Mouse (Mus musculus): ENCODE measurements around the gene A530016L24Rik.

A530016L24Rik gene

DNA sequence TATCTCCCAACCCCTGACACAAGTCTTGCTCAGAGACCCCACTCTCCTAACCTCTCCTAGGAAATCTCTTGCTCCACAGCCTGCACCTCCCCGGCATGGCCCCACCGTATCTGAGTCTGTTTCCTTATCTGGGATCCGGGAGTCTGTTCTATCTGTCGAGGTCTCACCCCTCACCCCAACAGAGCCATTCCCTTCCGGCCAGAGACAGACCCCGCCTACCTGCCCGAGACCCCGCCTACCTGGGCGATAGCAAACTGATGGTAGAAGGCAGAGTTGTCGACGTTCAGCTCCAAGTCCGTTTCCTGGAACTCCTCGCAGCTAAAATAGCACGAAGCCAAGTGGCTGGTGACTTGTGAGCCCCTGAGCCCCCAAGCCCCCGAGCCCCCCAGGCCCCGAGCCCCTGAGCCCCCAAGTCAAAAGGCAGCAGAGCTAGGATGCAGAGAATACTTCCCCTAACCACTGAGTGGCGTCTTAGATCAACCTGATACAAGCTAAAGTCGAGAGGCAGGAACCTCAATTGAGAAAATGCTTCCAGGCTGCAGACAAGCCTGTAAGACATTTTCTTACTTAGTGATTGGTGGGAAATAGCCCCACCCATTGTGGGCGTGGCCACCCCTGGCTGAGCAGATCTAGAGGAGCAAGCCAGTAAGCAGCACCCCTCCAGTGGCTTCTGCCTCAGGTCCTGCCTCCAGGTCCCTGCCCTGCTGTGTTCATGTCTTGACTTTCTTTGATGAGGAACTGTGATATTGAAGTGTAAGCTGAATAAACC, 13.9 kb downstream of the A530016L24Rik start:
- no peak for DNase-seq (ENCODE audit: low spot score)

DNA sequence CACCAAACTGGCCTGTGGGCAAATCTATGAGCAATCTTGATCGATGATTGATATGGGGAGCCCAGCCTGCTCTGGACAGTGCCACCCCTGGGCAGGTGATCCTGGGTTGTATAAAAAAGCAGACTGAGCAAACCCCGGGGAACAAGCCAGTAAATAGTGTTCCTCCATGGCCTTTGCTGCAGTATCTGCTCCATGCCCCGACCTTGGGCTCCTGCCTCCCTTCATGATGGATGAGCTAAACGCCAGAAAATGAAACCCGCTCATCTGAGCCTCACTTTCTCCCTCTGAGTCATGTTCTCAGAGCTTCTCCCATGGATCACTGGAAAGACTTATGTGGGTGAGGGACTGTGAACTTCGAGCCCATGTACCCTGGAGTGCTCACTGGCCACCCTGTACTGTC, 17.0 kb downstream of the A530016L24Rik start:
- DNase-seq (ENCODE audit: low spot score), result no peak

DNA sequence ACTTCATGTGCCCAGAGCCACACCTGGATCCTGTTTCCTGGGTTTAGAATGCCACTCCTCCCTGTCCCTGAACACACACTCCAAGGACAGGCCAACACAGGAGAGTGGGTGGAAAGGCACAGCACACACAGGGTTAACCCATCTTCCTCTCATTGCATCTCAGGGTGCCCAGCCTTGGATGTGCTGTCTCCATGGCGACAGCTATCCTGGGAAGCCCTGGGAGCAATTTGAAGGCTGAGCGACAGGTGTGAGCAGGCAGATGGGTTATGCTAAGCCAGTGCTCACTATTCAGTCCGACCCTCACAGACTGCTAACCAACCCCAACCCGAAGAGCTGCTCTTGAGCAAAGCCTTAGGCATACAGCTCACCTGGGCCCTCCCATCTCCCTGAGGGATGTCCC, 18.0 kb downstream of the A530016L24Rik start:
- DNase-seq (ENCODE audit: low spot score), result no peak

DNA sequence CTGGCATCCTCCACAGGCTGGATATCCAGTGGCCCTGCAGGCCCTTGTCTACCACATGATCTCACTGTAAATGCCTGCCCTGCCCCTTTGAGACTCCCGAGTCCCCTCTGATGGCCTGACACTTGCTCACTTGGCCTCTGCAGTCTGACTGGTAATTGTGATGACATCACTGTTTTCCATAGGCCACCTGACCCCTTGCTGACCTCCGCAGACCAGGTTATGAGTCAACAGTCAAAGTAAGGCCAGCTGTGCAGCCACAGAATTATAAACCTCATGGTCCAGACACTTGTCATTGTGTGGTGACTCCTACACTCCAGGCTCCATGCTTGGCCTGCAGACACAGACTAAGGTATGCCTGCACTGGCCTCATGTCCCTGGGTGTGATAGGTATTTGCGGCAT, 18.7 kb downstream of the A530016L24Rik start:
- DNase-seq (ENCODE audit: low spot score), result no peak

DNA sequence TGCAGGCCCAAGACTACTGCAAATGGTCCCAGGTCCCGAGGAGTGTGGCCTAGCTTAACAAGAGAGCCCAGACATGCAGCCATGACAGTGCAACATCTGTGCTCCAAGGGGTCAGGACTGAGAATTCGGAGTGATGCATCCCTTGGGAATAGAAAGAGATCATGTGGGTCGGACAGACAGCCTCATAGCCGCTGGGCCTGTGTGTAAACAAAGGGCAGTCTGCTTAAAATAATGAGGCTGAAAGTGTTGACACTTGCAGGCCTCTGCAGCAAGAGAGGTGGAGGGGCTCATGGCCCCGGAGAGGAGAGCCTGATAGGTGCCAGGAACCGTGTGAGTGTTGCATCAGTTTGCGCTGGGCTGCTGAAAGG, 21.1 kb downstream of the A530016L24Rik start:
- no peak for DNase-seq (ENCODE audit: low spot score)

DNA sequence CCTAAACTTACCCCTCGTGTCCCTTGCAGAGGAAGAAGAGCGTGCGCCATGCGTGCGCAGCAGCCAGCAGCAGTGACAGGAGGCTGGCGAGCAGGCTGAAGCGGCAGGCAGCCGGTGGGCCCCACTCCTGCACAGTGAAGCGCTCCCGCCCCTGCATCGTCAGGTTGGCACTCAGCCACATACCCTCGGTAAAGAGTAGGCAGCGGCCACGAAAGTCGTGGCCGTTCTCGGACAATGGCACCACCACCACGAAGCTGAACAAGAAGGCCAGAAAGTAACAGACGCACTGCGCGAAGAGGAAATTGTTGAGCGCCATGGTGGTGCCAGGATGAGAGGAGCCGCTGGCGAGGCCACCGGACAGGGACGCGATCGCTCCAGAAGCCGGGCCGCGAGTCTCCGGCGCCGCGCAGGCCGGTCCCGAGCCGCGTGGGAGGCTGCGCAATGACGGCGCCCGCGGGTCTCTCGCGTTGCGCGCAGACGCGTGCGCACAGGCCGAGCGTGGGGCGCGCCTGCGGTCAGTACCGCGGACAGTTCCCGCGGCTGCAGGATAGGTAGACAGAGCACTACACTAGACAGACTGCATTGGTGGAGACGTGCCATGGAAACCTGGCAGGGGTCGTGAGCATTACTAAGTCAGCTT, 21.6 kb downstream of the A530016L24Rik start:
- no peak for DNase-seq (ENCODE audit: low spot score)

DNA sequence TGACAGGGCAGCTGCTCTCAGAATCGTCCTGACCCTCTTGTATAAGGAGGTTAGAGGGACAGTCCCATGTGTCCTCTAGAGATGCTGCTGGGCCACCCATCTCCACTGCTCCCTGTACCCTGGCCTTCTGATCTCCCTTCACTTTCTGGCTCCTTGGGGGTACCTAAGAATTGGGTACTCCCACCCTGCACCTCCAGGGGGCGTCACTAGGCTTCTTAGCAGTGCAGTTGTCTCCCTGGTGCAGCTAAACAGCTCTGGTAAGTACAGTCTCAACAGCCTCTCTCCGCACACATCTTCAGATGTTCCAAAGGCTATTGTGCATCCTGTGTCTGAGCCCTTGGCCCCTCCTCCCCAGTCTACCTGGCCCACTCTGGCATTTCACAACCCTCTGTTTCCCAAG, 25.6 kb downstream of the A530016L24Rik start:
- no peak for DNase-seq (ENCODE audit: low spot score)

DNA sequence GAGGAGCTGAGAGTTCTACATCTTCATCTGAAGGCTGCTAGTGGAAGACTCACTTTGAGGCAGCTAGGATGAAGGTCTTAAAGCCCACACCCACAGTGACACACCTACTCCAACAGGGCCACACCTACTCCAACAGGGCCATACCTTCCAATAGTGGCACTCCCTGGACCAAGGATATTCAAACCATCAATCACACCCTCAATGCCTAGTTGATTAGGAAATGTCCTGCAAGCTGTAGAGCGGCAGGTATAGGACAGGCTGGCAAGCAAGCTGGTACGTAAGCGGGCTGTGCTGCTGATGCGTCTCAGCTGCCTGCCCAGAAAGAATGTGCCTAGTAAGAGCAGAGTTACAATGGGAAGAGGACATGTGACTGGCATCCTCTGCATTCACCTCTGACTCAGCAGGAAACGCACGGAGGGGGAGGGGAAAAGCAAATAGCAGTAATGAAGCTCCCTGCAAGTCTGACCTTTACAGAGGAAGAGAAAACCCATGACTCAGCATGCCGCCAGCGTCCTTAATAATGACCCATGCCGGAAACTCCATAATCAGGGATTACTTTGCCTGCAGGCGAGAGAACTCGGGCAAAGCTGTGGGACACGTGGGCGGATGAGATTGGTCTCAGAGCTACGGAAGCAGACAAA, 27.6 kb downstream of the A530016L24Rik start, which contains the start of gene Tmem179:
Gene Tmem179, minus strand, starts transcription at position 51 of the 641 bp plus-strand sequence.
- no peak for DNase-seq (ENCODE audit: low spot score)

DNA sequence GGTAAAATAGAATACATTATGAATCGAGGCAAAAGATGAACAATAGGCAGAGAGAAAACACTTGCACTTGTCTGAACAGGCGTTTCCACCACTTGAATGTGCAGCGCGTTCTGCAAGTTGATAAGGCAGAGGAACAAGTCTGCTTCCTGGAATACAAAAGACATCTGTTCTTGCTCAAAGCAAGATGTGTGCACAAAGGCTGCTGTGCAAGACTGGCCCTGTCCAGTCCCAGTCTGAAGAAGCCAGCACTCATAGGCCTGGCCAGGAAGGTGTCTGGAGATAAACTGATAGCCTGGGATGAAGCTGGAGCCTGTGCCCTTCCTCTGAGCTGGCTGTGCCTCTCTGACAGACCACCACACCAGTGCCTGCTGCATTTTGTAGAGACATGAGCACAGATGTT, 28.9 kb downstream of the A530016L24Rik start:
- DNase-seq (ENCODE audit: low spot score), result no peak

DNA sequence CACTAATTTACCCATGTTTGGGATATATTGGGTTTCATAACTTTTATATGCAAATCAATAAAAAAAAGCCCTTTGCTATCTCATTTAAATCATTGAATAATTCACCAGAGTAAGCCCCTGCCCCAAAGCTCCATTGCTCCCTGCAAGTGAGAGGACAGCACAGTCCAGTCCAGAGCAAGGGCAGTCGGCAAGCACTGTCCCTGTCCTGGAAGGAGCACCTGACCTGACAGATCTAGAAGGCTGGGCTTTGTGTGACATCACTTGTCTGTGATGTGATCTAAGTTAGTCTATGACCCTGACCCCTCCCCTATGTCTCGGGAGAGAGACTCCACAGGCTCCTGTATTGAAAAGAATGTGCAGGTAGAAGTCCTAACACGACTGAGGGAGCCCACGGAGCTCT, 44.5 kb downstream of the A530016L24Rik start:
- no peak for DNase-seq (ENCODE audit: low spot score)

DNA sequence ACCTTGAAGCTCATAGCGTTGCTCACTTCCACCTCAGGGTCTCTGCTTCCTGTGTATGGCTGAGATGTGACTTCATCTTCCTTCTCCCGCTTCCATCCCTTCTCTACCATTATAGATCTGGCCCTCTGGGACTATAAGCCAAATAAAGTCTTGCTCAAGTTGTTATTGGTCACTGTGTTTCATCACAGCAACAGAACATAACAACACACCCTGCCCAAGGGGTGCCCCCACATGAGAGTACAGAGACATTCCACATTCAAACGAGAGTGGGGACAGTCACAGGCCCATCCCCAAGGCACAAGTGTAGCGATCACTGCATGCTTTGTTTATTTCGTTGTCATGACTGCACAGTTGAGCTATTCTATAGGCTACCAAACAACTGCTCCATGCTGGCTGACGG, 48.0 kb downstream of the A530016L24Rik start:
- no peak for DNase-seq (ENCODE audit: low spot score)

DNA sequence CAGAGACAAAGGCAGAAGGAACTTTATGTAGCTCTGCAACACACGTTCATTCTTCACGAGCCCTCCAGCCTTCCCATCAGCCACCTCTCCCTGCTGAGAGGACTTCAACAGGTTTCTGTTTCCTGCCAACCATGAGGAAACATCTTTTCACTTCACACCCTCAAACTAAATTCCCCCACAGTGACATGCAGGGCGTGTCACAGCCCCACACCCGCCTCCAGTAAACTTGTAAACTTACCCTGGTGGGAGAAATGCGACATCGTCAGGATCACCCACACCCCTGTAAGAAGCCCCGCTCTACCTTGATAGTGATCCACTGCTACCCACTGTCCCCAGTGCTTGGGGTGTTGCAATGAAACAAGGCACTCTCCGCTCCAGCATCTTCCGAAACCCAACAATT, 49.1 kb downstream of the A530016L24Rik start:
- no peak for DNase-seq (ENCODE audit: low spot score)

DNA sequence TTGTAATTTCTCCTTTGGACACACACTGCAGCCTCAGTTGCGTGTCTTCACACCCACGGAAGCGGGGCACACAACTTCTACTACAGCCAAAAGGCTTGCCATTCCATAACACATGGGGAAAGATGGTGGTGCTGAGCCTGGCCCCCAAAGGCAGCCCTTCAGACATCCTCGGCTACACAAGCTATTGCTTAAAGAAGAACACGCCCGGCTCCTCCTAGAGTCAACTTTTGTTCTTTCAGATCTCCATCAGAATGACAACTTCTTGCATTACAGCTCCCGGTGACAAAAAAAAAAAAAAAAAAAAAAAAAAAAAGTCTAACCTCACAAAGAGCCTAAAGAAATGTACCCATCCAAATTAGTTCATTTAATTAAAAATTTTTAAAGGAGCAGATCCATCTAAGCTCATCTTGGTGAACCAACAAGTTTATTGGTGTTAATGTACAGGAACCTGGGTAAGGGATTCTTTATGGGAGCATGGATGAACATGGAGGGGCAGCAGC, 50.3 kb downstream of the A530016L24Rik start:
- no peak for DNase-seq (ENCODE audit: low spot score)

DNA sequence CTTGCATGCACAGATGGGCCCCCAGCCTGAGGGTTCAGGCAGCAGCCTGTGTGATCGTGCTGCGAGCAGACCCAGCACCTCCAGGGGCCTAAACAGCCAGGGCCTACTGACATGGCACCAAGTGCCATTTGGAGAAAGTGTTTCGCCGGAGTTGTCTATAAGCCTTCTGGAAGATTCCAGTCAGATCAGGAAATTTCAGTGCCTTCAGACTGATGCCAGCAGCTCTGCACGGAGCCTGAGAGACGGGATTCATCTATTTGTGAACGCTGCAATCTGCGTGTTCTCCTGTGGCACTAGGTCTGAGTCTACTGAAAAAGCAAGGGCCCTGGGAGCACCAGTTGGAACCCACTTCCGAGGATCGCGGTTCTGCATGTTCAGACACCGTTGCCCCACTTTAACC, 51.1 kb downstream of the A530016L24Rik start:
- no peak for DNase-seq (ENCODE audit: low spot score)

DNA sequence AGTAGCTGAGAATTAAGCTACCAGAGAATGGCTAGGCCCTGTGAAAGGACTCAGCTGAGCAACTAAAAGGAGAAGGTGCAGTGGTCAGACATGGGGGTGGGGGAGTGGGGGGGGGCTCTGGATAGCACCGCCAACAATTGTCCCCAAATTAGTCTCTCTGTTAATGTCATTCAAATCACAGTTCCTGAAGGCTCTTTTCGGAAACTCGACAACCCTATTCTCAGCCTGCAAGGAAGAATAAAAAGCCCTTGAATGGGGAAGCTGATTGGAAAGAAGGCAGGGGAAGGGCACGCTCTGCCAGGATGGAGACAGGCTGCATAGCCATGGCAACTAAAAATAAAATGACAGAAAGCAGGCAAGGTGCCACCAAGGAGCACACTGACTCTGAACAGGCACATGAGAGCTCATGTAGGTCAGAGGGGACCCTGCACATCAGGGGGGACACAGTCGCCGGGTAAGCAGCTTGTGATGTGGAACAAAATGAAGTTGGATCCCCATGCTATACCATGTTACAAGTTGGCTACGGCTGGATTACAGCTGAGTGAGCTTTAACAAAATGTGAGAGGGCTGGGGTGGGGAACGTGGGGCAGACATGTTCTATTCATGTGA, 52.3 kb downstream of the A530016L24Rik start:
- no peak for DNase-seq (ENCODE audit: low spot score)

DNA sequence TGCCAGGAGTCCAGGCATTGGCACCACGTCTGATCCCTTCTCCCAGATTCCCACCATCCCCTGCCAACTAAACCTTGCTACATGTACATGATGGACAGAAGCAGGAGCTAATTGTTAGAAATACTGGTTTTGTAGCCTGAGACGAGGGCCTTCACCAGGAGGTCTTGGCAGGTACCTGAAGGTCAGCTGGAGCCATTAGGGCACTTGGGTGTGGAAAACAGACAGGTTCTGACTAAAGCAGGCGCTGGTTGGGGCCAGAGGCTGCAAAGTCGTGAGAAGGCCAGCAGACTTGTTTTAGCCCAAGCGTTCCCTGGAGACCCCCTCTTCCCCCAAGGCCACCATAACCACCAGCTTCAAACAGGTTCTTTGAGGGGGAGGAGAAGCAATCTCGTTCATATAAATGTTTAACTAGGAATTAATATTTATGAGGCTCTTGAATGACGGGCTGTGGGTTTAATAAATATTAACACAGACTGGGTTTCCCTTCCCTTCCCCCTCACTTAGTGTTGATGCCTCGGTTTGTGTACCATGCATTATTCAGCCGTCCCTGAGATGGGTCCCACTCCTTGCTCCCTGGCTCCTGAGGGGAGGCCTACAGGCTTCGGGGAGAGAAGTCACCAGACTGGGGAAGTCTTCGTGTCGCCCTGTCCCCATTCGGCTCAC, 53.1 kb downstream of the A530016L24Rik start:
- no peak for DNase-seq (ENCODE audit: low spot score)

DNA sequence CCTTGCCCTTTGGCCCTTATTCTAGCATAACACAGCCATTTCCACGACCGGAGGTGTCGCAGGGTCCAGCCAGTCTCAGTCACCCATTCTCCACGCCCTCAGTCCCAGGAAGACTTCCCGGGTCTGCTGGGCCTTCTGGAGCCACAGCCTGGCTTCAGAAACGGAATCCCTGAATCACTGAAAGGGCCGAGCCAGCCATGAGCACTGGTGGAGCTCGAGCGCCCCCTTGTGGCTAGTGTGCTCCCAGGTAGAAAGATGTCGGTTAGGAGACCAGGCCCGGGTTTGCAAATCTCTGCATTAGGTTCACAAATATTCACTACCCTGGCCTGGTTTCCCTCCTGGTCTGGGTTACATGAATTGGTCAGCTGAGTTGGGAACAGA, 53.7 kb downstream of the A530016L24Rik start:
- DNase-seq (ENCODE audit: low spot score), result peak; percentile 61

DNA sequence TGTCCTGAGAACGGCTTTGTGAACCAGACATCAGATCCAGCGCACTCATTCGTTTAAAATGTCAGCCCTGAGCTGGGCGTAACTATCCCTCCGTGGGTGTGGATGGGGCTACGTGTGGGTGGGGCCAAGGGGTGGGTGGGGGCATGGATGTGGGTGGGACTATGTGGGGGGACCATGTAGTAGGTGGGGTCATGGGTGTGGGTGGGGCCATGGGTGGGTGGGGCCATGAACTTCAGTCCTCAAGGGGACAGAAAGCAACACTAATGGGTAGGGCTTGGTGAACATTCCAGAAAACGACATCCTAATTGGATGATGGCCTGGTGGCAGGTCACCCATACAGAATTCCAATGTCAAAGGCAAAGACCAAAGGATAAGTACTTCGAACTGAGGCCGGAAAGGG, 54.7 kb downstream of the A530016L24Rik start:
- DNase-seq (ENCODE audit: low spot score), result no peak

DNA sequence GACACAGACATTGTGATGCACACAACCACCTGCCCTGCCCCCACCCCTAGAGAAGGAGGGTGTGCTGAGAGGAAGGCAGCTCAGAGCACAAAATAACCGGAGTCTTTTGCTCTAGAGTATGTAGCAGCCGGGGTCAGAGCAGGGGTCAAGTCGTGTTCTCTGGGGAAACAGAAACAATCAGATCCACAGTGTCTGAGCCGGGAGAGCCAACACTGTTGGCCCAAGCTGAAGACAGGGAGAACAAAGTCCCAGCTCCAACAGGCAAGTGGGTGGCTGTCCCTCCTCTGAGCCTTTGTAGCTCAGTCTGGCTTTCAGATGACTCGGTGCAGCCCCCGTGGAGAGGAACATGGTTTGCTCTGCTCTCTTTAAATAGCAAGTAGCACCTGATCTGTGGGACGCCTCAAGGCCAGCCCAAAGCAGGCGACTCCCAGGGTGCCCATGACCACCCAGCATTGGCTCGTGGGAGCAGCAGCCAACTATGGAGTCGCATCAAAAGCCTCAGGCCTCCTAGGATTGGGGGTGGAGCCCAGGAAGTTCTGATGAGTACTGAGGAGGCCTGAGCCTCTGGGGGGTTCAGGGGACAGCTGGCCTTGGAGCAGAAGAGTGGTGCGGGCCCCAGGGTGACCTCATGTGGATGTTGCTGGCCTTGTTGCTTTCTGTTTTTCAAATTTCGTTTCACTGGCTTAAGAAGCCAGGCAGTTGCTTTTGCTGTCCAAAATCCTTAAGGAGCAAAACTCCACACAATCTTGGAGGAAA, 55.9 kb downstream of the A530016L24Rik start:
- DNase-seq (ENCODE audit: low spot score), result no peak

DNA sequence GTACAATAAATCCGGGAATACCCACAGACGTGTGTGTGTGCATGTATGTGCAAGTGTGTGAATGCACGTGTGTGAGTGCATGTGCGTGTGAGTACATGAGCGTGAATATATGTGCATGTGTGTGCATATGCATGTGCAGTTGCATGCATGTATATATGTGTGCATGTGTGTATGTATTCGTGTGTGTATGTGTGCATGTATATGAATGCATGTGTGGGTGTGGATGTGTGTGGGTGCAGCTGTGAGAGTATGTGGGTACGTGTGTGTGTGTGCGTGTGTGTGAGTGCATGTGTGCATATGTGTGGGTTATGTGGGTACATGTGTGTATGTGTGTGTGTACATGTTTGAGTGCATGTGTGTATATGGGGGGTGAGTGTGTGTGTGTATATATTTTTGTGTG, 56.9 kb downstream of the A530016L24Rik start:
- no peak for DNase-seq (ENCODE audit: low spot score)

DNA sequence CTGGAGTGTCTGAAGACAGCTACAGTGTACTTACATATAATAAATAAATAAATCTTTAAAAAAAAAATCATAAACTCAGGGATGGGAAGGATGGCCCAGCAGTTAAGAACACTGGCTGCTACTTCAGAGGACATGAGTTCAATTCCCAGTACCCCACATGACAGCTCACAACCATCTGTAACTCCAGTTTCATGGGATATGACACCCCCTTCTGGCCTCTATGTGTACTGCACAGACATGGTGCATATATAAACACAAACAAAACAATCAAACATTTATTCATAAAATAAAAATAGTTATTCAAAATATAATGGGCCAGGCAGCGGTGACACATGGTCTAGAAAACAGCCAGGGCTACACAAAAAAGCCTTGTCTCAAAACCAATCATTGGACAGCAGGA, 60.0 kb downstream of the A530016L24Rik start:
- no peak for DNase-seq (ENCODE audit: low spot score)
